8 mouse cellular contexts compared by ENCODE assay signal in genomic region chr15:79141566-79141917, GRCm38 (mm10). TPM values are rescaled to one million over a fixed set of nuclear protein-coding genes. Genes with fewer than 3 reads are reported as not detected.
DNase-seq lines count a peak whose midpoint lies in the region; ATAC-seq and TF ChIP-seq lines count a peak whose summit lies in the region.

No protein-coding gene starts in this region.

- no peaks in the 10 kb centered on the region for H3K27me3 ChIP-seq in limb, embryonic 15.5 days
- no peaks in the 10 kb centered on the region for H3K27me3 ChIP-seq in small intestine, adult 2 months (ENCODE audit: control insufficient read depth, insufficient read depth, low read length)

- TF ChIP-seq POLR2A in lung, adult 2 months (IDR thresholded peaks at IDR 0.05; ENCODE audit: borderline replicate concordance, extremely low read depth, low read depth, low read length), result no peak
- TF ChIP-seq POLR2A in small intestine, adult 2 months (IDR thresholded peaks at IDR 0.05; ENCODE audit: low read depth, low read length), result no peak

- peaks cover 26% of the 10 kb centered on the region for H3K36me3 ChIP-seq in limb, embryonic 15.5 days
- H3K36me3 ChIP-seq in small intestine, adult 2 months (ENCODE audit: control insufficient read depth, insufficient read depth, low read length), result peaks cover 14% of the 10 kb centered on the region

- H3K4me3 ChIP-seq in lung, adult 2 months (replicated peaks; ENCODE audit: extremely low read depth, low read depth, low read length), result peak overlapping the region; percentile 98
- H3K4me3 ChIP-seq in limb, embryonic 15.5 days, result peak overlapping the region; percentile 86
- H3K4me3 ChIP-seq in small intestine, adult 2 months (ENCODE audit: low read depth, low read length), result peak overlapping the region; percentile 77

- H3K4me1 ChIP-seq in lung, adult 2 months (ENCODE audit: control insufficient read depth, insufficient read depth, low read length), result peaks cover 3% of the 10 kb centered on the region
- H3K4me1 ChIP-seq in limb, embryonic 15.5 days, result peaks cover 18% of the 10 kb centered on the region
- no peaks in the 10 kb centered on the region for H3K4me1 ChIP-seq in small intestine, adult 2 months (ENCODE audit: control insufficient read depth, insufficient read depth, insufficient read length, low read length)

- H3K27ac ChIP-seq in limb, embryonic 15.5 days, result peak overlapping the region; percentile 54; the same call in 1 of the 2 replicates
- no peak overlapping the region; the same call in 1 of the 2 replicates for H3K27ac ChIP-seq in small intestine, adult 2 months (ENCODE audit: insufficient read depth, low read depth, low read length)

- WGBS in lung, adult 2 months, result 2% methylated on average over 7 of the region's 7 CpGs
- 1% methylated on average over 7 of the region's 7 CpGs for WGBS in limb, embryonic 15.5 days
- WGBS in small intestine, adult 2 months, result 1% methylated on average over 7 of the region's 7 CpGs

- TF ChIP-seq CTCF in lung, adult 2 months (IDR thresholded peaks at IDR 0.05; ENCODE audit: insufficient read depth, low read length), result no peak
- no peak for TF ChIP-seq CTCF in small intestine, adult 2 months (IDR thresholded peaks at IDR 0.05; ENCODE audit: extremely low read depth, insufficient read length, insufficient replicate concordance, low read depth, low read length)

- H3K9me3 ChIP-seq in limb, embryonic 15.5 days, result no peaks in the 10 kb centered on the region

- ATAC-seq in erythroblast, adult 5-6 weeks (replicated peaks; ENCODE audit: low FRiP score, poor library complexity, severe bottlenecking), result peak; percentile 40
- no peak for ATAC-seq in limb, embryonic 15.5 days (ENCODE audit: insufficient number of reproducible peaks, low FRiP score, low TSS enrichment, low read depth)

- DNase-seq in lung, adult 2 months, result no peak
- DNase-seq in lung, postnatal 25 days (ENCODE audit: low spot score), result no peak
- DNase-seq in c-Kit-positive CD71-positive TER-119-positive erythroid progenitor cells, embryonic 14.5 days (ENCODE audit: low spot score), result no peak
- DNase-seq in frontal cortex, postnatal 36 days (ENCODE audit: low spot score in 2 of 2), result no peak
- no peak for DNase-seq in frontal cortex, postnatal 14 days (ENCODE audit: low spot score in 2 of 2)

- peak overlapping the region; percentile 78 for H3K9ac ChIP-seq in limb, embryonic 15.5 days

- H3K4me2 ChIP-seq in limb, embryonic 15.5 days, result peak overlapping the region; percentile 83

RNA-seq across cellular contexts. Expression of gene 1700088E04Rik, which starts 0.5 kb away (rescaled TPM):
- polyA plus RNA-seq in lung, adult 2 months (2012; rRNA removed), result 20.1 and 20.8 TPM in 2 replicates
- not detected in 2 replicates for total RNA-seq in erythroblast, adult 5-6 weeks (2015; ENCODE audit: low replicate concordance)
- total RNA-seq in erythroblast, adult 5-6 weeks (2017; ENCODE audit: low replicate concordance), result not detected in 2 replicates
- polyA plus RNA-seq in limb, embryonic 15.5 days (2015; fragmentation: Nextera tagmentation; extraction: Ambion mirVana), result 6.3 and 8.5 TPM in 2 replicates
- 0.56 and 1.2 TPM in 2 replicates for polyA plus RNA-seq in small intestine, adult 2 months (2012; rRNA removed)

RNA-seq across cellular contexts. Expression of gene Polr2f, which starts 0.7 kb away (rescaled TPM):
- 35.2 and 38.9 TPM in 2 replicates for polyA plus RNA-seq in lung, adult 2 months (2012; rRNA removed)
- 16.1 and 20.7 TPM in 2 replicates for total RNA-seq in erythroblast, adult 5-6 weeks (2015; ENCODE audit: low replicate concordance)
- total RNA-seq in erythroblast, adult 5-6 weeks (2017; ENCODE audit: low replicate concordance), result 10.8 and 13.9 TPM in 2 replicates
- polyA plus RNA-seq in limb, embryonic 15.5 days (2015; fragmentation: Nextera tagmentation; extraction: Ambion mirVana), result 295 and 310 TPM in 2 replicates
- 18.3 and 32.2 TPM in 2 replicates for polyA plus RNA-seq in small intestine, adult 2 months (2012; rRNA removed)

RNA-seq across cellular contexts. Expression of gene Sox10, which starts 23.5 kb away (rescaled TPM):
- polyA plus RNA-seq in lung, adult 2 months (2012; rRNA removed), result 1.4 and 3.6 TPM in 2 replicates
- total RNA-seq in erythroblast, adult 5-6 weeks (2015; ENCODE audit: low replicate concordance), result not detected in 2 replicates
- not detected in 2 replicates for total RNA-seq in erythroblast, adult 5-6 weeks (2017; ENCODE audit: low replicate concordance)
- polyA plus RNA-seq in limb, embryonic 15.5 days (2015; fragmentation: Nextera tagmentation; extraction: Ambion mirVana), result 4.2 and 5.2 TPM in 2 replicates
- 2.5 and 2.7 TPM in 2 replicates for polyA plus RNA-seq in small intestine, adult 2 months (2012; rRNA removed)

RNA-seq across cellular contexts. Expression of gene Micall1, which starts 32.8 kb away (rescaled TPM):
- 31.9 and 36.1 TPM in 2 replicates for polyA plus RNA-seq in lung, adult 2 months (2012; rRNA removed)
- 0.77 and 1.9 TPM in 2 replicates for total RNA-seq in erythroblast, adult 5-6 weeks (2015; ENCODE audit: low replicate concordance)
- total RNA-seq in erythroblast, adult 5-6 weeks (2017; ENCODE audit: low replicate concordance), result 0.68 and 0.98 TPM in 2 replicates
- polyA plus RNA-seq in limb, embryonic 15.5 days (2015; fragmentation: Nextera tagmentation; extraction: Ambion mirVana), result 15.1 and 16.3 TPM in 2 replicates
- 18.8 and 23.8 TPM in 2 replicates for polyA plus RNA-seq in small intestine, adult 2 months (2012; rRNA removed)
